Mouse (Mus musculus): ENCODE data around the gene Sars2. TPM values are rescaled to one million over a fixed set of nuclear protein-coding genes. Genes with fewer than 3 reads are reported as not detected.

Gene Sars2
- total and polyA plus RNA-seq, 3 experiments = 10.5 to 24.9 (median 17.1) TPM

- TF ChIP-seq ZC3H11A (IDR thresholded peaks at IDR 0.05; ENCODE audit: low read depth, low read length) (no peak), RCOR1 (conservative IDR thresholded peaks at IDR 0.05; ENCODE audit: low read depth, low read length) (no peak), POLR2AphosphoS2 (IDR thresholded peaks at IDR 0.05; ENCODE audit: low read depth, low read length) (no peak), JUN (IDR thresholded peaks at IDR 0.05; ENCODE audit: insufficient read depth, low read depth, low read length) (no peak), GABPA (IDR thresholded peaks at IDR 0.05; ENCODE audit: insufficient replicate concordance, low read depth, low read length) (no peak), RAD21 (IDR thresholded peaks at IDR 0.05; ENCODE audit: low read depth, low read length) (peak; percentile 31), MAFK (IDR thresholded peaks at IDR 0.05; ENCODE audit: insufficient replicate concordance, low read length) (no peak), TBP (conservative IDR thresholded peaks at IDR 0.05; ENCODE audit: low read depth, low read length) (peak; percentile 98), NELFE (IDR thresholded peaks at IDR 0.05; ENCODE audit: low read depth, low read length) (no peak), ZNF384 (IDR thresholded peaks at IDR 0.05; ENCODE audit: low read depth, low read length) (no peak), USF1 (IDR thresholded peaks at IDR 0.05; ENCODE audit: low read depth, low read length) (no peak), EP300 (IDR thresholded peaks at IDR 0.05; ENCODE audit: low read length) (no peak), MAZ (IDR thresholded peaks at IDR 0.05; ENCODE audit: low read depth, low read length) (no peak), POLR2A (IDR thresholded peaks at IDR 0.05; ENCODE audit: low read depth, low read length) (no peak), PAX5 (IDR thresholded peaks at IDR 0.05; ENCODE audit: low read length) (no peak), MXI1 (IDR thresholded peaks at IDR 0.05; ENCODE audit: low read depth, low read length) (no peak), MYC (IDR thresholded peaks at IDR 0.05; ENCODE audit: low read depth, low read length) (no peak), SMC3 (IDR thresholded peaks at IDR 0.05; ENCODE audit: low read depth, low read length) (peak; percentile 38), CTCF (conservative IDR thresholded peaks at IDR 0.05 in 1 of 2, IDR thresholded peaks at IDR 0.05 in 1 of 2; ENCODE audit: low read depth in 2 of 2, low read length in 2 of 2) (peak in 1 of 2 experiments; percentile 66; a peak in 2 of 4 replicates), JUND (conservative IDR thresholded peaks at IDR 0.05; ENCODE audit: low read depth, low read length) (no peak), MAX (IDR thresholded peaks at IDR 0.05; ENCODE audit: low read length) (no peak), ELF1 (IDR thresholded peaks at IDR 0.05; ENCODE audit: low read depth, low read length) (peak; percentile 55), TCF12 (IDR thresholded peaks at IDR 0.05; ENCODE audit: low read depth, low read length) (no peak), CHD2 (IDR thresholded peaks at IDR 0.05; ENCODE audit: low read length) (no peak)
- dilution Hi-C loops (cut with MboI; ENCODE audit: extremely low pct_ligation_motif_present, extremely low pct_unique_long_range_greater_than_20kb, low sequenced_read_pairs) (no loop called here), in situ Hi-C loops (cut with MboI; ENCODE audit: low pct_ligation_motif_present, low pct_unique_long_range_greater_than_20kb, low sequenced_read_pairs) (loop anchor here (25.0 kb wide), 1 partner anchor 243 kb away; no protein-coding TSS in a partner anchor)
- Histone ChIP-seq H3K36me3 (replicated peaks in 1 of 2; ENCODE audit: control insufficient read depth in 1 of 2, insufficient read depth in 1 of 2, low read length in 1 of 2) (peaks cover 14 to 15% of the 10 kb centered on the region in 2 experiments), H3K9me3 (replicated peaks; ENCODE audit: low read length) (no peaks in the 10 kb centered on the region), H3K27me3 (replicated peaks) (no peaks in the 10 kb centered on the region), H3K4me2 (ENCODE audit: insufficient read depth, low read depth, poor library complexity, severe bottlenecking) (no peak overlapping the region), H3K79me2 (replicated peaks; ENCODE audit: control insufficient read depth, extremely low read depth, insufficient read depth, poor library complexity, severe bottlenecking) (peaks cover 12% of the 10 kb centered on the region), H3K9ac (ENCODE audit: insufficient read depth, low read depth) (no peak overlapping the region), H3K4me3 (replicated peaks in 1 of 3; ENCODE audit: low read depth in 2 of 3, low read length in 2 of 3, poor library complexity in 1 of 3) (no peak overlapping the region), H3K4me1 (ENCODE audit: control insufficient read depth in 1 of 2, insufficient read depth in 2 of 2) (peaks cover 35 to 63% of the 10 kb centered on the region in 2 experiments), H3K27ac (ENCODE audit: insufficient read depth, low read depth) (no peak overlapping the region)
- DNase-seq (ENCODE audit: extremely low read depth) = no peak
Observed at GRCm38 (mm10) chr7:28793834-28794233, 52.0 kb downstream of the Sars2 start.

Data from CH12.LX (cell line).